Mouse (Mus musculus): Measurements from ENCODE around the gene Fam149a.

The Fam149a gene

DNA sequence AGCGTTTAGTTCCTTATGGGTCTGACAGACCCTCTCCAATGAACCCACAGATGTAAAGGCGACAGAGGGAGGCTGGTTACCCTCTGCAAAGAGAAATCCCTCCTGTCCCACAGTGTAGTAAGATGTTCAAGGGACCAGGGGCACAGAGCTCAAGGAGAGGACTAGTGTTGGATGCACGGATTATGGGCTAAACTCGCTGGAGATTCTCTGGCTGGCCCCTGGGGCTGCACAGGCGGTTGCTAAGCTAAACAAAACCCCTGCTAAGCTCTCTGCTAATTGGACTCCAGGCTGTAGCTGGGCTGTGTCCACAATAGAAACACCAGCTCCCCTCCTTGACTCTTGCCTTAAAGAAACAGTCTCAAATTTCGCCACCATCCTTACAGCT, at the start of gene Fam149a:
Gene Fam149a (minus strand): TSS at position 329 of the 385 bp plus-strand sequence.
- no peak for DNase-seq

DNA sequence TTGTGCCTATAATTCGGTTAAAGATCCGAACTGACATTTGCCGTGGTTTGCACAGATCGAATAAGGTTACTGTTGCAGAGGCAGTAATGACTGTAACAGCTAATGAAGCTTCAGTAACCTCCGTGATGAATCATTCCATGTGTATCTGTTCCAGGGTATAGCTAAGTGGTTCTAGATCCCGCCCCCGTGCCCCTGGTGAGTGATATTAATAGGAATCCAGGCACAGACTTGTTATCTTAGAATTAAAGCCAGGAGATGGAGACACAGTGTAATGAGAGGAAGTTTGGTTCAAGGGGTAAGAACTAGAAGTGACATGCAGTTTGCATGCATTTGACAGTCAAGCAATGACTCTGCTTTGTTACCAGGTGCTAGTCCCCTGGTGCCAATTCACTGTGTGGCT, 38.1 kb upstream of the Fam149a start:
- no peak for DNase-seq

DNA sequence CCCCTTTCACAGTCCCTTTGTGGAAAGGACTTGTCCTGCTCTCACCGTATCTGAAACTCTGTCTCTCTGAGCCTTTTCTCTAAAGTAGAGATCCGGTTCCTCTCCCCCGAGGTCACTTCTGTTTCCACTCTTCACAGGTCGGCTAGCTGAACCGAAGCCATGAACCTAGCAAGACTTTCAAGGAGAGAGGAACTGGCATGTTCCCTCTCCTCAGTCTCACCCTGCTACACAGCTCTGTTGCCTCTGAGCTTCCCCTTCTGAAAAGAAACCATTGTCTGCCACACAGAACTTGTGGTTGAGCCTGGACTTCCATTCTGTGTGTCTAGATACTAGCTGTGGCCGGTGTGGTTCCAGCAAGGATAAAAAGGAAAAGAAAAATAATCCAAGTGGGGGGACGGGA, 32.9 kb upstream of the Fam149a start:
- no peak for DNase-seq

DNA sequence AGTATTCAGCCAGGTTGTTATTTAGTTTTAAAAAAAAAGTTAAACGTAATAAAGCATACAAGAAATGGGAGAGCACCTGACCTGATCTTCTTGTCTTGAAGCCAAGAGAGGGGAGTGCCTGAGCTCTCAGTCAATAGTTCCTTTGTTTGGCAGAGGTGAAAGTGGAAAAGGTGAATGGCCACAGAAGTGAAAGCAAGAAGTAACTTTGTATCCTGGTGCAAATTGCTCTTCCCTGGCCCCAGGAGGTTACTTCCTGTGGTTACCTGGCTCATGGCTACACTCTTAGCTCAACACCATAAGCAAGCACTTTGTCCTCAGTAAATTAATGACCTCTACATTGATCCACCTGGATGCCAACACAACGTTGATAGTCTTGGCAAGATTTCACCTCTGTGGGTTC, 28.8 kb upstream of the Fam149a start, which contains the start of gene Tlr3:
Gene Tlr3 (minus strand): TSS at position 199 of the 400 bp plus-strand sequence.
- no peak for DNase-seq

DNA sequence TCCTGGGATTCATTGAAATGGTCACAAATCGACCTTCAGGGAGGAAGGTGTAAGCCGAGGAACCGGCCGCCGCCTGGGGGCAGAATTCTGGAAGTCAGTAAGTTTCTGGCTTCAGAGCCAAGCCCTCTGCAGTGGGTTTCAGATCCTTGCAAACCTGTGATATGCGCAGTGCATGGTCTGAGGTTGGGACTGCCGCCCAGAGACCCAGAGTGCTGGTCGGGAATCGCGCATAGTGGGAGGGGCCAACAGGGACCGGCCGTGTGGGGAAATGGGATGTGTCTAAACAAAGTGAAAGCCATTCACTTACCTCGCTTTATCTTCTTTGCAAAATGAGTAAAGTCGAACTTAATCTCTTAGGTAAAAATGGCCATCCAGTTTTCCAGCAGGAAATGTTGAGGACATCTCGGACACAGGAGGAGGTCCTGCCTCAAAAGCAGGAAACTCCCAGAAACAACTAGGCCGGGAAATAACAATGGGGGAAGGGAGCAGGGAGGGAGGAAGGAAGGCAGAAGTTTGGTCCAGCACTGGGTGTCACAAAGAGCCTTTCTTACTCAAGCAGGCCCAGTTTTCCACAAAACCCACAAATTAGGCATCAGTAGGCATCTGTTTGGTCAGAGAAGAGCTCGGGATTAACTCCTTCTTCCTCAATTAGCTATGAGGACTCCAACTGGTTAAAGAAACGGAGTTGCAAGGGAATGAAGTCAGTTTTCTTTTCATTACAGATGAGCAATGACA, 28.2 kb upstream of the Fam149a start:
- DNase-seq, result peak; percentile 10

DNA sequence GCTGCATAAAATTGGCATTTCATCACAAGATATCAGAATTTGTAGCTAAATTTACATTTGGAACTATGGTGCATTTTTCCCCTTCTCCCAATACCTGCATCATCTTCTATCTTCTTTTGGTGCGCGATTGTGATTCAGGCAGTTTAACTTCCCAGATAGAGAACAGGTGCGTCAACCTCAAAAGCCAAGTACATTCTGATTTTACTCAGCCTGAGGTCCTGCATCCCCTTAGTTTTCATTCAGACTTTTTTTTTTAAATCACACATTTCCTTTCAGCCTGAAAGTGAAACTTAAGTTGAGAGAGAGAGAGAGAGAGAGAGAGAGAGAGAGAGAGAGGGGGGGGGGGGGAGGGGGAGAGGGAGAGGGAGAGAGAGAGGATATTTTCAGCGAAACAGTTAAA, 27.6 kb upstream of the Fam149a start:
- DNase-seq, result no peak

DNA sequence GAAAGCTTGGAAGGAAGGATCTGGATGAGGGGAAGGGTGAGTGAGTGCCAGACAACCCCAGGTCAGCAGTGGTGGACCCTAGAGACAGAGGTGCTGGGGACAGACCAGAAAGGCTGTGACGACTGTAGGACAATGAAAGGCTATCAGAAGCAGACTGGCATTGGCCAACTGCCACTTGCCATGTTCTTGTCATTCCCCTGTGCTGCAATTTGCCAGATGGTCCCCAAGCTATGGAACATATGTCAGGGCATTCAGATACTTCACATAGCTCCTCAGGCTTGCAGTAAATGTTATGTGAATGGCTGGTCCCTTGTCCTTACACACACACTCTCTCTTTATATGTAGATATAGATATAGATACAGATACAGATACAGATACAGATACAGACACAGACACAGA, 1.2 kb upstream of the Fam149a start:
- DNase-seq, result peak; percentile 10

DNA sequence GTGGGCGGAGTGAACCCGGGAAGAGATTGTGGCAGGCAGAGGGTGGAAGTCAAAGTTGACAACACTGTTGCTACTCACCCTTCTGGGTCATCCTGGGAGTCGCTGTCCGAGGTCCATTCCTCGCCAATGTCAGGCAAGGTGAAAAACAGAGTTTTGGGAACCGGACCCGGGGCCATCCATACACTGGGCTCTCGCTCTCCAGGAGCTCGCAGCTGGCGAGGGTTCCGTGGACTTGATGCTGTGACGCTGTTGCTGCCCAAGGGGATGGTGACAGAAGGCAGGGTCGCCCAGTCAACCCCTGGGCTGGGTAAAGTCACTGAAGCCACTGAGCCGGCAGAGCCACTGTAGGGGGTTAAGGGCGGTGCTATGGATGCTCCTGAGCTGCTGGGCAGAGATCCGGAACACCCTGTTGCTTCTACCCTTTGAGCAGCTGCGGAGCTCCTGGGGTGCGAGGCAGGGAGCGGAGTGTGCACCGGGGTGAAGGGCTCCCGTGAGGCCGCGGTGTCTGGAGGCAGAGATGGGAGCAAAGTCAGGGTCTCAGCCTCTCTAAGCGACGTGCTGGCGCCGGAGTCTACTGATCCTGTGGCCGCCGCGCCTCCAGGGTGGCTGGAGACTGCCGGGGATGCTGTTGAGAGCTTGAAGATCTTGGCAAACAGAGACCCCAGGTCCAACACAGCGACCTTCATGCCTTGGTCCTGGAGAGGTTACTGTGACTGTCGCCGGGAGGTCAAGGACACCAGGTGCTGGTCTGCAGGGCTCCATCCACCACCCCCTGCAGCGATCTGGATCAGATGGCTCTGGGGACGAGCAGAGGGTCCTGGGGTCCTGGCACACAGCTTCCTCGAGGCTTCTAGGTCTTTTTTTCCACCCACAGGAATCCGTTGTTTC, 772 bp downstream of the Fam149a start:
- no peak for DNase-seq

DNA sequence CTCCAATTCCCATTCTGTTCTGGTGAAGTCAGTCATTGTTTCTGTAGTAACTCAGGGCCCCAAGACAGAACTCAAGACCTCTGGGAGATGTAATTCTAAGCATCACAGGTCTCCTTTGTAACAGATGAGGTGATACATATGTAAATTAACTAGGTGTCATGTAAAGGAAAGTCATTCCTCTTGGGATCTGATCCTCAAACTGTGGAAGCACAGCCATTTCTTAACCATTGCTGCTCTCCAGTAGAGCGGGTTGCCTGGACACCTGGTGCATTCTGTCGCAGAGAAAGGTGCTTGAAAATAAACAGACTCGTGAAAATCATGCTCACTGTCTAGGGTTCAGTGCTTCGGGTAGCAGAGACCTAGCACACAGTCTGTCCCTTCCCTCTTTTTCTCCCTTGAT, 1.5 kb downstream of the Fam149a start:
- DNase-seq, result no peak

DNA sequence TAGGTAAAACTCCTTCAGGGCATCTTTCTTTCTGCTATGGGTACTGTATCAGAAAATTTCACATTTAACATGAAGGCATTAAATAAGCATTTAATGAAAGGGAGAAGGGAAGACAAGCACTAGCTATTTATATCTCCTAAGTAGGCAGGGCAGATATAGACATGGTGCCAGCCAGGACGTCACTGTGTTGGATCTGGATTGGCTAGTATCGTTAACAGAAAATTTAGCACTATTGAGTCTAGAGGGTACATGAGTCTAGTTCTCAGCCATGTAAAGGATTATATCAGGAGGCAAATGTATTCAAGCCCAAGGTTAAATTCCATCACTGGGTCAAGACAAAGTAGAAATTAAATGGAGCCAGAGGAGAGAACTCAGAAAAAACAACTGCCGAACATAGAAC, 8.0 kb downstream of the Fam149a start:
- DNase-seq, result no peak

DNA sequence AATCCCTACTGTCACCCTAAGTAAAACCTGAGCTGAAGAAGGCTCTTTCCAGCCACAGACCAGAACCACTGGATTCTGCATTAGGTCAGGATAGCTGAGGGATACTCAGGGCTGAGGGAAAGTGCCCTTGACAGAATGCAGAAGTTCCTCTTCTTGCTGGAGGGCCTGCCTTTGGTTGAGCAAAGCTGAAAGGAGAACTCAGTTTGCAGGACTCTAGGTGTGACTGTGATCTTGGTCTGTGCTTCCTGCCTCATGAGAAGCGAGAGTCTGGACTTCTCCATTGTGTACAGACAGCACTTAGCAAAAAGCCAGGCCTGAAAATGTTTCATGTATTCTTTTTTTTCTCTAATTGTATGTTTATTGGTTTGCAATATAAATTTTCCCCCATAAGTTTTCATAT, 14.9 kb downstream of the Fam149a start:
- no peak for DNase-seq

DNA sequence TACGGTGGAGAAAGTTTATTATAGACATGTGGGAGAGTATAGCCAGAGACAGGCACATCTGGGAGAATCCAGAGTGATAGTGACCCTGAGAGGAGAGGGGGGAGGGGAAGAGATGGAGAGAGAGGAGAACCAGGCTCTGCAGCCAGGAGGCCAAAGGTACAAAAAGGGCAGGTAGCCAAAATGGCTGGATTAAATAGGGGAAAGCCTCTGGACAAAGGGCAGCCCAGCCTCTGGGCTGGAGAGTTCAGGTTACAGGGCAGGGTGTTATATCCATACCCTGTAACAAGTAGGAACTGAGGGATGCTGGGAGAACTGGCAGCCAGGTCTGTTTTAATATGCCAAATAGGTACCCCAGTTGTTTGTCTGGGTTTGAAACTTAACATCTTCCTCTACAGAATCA, 18.9 kb downstream of the Fam149a start:
- no peak for DNase-seq

DNA sequence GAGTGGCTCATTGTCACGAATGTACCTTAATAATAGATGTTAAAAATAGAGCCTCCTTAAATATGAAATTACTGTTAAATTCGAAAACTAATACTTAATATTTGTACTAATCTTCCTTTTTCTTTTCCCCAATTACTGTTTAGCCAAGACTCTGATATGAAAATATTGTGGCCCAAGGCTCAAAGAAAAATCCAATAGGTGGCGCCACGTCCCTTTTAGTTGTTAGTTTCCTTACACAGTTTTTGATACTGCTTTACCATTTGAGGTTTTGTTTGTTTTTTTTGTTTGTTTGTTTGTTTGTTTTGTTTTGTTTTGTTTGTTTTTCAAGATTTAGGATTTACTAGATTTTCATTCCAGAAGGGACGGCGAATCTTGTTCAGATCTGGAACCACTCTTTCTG, 19.8 kb downstream of the Fam149a start:
- DNase-seq, result no peak

DNA sequence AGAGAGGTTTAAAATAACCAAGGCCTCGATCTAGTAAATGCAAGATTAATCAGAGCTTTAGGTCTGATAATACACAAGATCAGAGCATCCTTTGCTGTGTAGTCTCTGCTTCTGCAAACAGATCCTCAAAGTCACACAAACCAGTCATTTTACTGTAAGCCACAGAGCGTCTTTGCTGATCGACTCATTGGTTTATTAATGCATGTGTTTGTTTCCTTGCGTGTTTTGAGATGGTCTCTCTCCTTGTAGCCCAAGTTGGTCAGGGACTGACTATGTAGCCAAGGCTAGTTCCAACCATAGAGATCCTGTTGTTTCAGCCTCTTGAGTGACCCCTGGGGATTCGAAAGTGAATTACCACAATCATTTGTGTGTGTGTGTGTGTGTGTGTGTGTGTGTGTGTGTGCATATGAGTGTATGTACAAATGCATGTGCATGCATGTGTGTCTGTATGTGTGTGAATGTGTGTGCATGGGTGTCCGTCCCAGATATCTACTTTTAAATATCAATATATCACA, 22.9 kb downstream of the Fam149a start:
- peak; percentile 50 for DNase-seq

DNA sequence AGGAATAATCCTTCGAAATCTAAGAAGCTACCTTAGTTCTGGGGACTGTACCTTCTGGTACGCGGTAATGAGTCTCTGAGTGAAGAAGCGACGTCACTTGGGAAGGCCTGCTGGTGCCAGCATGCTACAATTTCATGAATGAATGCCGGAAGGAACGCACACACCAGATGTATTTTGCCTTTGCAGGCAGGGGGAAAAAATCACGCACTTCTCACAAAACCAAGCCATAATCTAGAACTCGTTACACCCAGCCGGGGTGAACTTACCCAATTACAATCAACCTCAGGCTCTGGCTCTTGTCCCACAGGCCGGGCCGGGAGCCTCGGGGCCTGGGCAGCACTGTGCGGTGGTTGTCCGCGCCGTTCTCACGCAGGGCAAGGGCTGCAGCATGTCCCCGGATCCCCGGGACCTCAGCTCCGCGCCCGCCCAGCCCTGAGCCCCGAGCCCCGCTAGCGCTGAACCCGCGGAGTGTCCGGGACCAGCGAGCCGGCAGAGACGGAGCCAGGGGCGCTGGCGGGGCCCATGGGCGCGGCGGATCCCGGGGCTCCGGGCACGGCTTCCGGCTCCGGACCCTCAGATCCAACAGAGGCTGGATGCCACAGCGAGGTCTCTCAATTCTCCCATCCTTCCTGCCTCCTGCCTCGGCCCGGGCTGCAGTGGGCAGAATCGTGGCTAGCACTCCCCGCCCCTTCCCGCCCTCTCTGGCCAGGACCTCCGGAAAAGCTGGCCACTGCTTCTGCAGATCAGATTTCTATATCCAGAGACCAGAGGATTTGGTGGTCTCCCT, 23.8 kb downstream of the Fam149a start:
- DNase-seq, result peak; percentile 52

DNA sequence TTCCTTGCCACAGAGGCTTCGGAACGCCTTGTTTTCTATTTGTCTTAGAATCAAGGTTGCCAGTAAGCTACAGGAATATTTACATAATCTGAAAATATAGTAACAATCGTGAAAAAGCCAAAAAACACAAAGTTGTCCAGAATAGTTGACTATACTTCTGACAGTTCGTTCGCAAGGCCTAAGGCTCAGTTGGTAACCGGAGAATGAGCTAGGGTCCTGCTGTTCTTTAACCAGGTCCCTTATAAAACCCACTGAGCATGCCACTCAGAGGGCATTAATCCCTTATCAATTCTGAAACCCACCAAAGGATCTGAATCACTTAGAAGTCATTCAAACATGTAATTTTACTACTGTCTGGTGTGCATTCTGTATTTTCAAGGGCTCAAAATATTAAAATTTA, 26.3 kb downstream of the Fam149a start:
- DNase-seq, result no peak

DNA sequence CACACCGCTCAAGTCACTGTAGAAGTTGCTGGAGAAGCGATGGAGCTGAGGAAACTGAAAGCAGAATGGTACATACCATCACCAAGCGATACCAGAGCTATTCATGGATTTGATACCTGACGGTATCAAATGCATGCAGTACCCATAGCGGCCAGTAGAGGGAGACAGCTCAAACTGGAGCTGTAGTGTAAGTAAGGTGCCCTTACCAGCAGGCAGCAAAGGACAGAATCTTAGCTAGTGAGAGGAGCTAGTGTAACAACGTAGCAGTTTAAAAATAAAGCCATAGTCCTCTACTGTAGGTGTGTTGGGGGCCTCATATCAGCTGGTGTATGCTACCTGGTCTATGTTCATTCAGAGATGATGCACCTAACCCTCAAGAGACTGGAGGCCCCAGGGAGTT, 37.1 kb downstream of the Fam149a start:
- DNase-seq, result peak; percentile 68

DNA sequence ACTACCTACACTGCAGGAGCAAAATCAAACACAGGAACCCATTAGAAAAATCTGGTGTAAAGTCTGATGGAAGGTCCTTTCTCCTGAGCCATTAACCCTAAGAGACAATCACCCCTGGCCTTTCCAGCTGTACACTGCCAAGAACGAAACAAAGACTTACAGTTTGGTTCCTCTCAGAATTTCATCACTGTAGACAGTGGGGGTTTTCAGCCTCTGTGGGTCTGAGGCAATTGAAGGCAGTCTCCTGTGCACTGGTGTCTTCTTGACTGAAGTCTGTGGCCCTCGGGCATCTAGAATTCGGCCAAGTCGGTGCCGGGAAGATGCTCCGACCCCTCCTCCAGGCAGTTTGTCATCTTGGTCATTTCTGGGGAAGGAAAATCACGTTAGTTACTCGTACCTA, 37.8 kb downstream of the Fam149a start:
- no peak for DNase-seq

DNA sequence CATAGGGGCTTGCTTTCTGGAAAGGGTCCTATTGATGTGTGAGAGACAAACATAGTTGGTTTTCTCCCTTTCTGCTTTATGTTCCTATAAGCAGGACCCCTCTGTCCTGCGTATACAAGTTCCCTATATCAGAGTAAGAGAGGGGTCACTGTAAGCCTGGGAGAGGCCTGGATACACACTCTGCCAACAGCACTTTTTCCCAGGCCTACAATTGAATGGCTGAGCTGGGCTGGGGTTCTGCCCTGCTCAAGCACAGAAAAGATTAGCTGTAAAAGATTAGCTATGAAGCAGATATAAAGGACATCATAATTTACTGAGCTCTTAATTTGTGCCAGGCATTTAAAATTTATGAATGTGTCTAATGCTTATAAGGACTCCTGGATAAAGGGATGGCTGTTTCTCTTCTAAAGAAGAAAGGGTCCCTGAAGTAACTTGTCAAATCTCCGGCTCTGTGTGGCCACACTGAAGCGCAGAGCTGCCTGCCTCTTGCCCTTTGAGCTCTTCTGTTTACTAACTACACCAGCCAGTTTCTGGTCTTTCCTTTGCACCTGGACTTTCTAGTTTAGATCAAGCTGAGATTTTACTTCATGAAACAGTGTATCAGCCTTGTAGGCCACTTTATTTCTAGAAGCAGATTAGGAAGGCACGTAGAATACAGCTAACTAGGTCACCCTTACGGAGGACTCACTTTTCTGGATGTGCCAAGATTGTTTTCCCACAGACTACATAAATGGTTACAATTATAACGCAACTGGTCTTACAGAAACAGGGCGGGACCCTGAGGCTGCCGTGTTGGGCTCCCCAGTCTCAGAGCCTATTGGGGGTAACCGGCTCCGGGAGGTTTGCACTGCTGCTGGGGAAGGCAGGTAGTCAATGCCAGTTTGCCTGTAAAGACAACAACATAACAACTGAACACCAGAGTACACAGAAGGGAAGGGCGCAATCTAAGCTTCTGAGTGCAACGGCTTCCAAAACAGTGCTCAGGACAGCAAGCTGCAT, 40.2 kb downstream of the Fam149a start:
- no peak for DNase-seq

DNA sequence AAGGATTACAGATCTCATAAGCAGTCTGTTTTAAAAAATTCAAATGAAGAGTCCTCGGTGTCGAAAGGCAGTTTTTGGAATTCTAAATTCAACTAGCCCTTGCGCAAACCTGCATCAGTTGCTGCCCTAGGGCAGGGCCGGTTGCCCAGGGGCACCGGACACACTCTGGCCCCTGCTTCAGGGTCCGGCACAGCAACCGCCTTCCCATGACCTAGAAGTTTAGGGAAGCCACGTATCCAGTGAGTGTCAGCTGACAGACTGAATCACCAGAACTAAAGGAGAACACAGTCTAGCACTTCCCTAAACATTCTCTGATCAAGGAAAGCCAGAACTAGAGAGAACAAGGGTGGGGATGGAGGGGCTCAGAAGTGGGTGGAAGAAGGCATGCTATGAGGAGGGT, 48.6 kb downstream of the Fam149a start:
- DNase-seq, result no peak

DNA sequence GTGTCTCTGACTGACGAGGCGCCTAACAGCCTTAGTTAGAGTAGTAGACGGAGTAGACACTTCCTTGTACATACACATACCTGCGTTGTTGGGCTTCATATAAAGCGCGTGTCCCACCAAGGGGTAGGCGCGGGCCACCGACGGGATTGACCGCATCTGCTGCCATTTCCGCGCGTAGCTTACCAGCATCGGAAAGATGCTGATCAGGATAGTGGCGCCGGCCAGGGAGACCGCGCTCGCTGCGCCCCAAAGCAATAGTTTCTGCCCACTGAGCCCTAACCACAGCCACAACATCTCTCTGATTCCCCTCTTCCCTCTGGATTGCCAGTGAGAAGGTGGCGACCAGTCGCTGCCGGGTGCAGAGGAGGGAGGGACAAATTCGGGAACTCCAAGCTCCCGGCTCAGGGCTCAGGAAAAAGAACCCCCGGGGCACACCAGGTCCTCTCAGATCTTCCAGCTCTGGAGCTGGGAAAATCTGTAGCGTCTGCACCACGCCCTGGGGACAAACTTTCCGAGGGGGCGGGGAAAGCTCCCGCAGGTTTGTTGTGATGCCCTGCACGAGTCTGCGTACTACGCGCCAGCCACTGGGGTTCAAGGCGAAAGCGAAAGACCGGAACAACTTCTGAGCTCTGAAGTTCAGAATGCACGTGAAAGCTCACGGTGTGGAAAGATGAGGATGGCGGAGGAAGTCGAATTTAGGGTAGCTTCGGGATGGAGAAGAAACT, 49.2 kb downstream of the Fam149a start, which contains the start of gene Cyp4v3:
Gene Cyp4v3 (minus strand): TSS at position 532 of the 725 bp plus-strand sequence.
- DNase-seq, result no peak
